Mouse (Mus musculus) midbrain, embryonic 16.5 days (tissue): ENCODE data around the gene Abcb1b. TPM values are rescaled to one million over a fixed set of nuclear protein-coding genes. Genes with fewer than 3 reads are reported as not detected.
"Not testable (repeated sequence)": the region's sequence is repeated elsewhere in the genome, so short reads cannot be mapped to it uniquely, and the experiment has no call there.

Source experiments
- ATAC-seq: fragments of 200-750 bp; cut with Nextera tagmentation; 2 replicates; pipeline ENCODE4 v1.8.0; 2017; ENCODE audit warnings: moderate TSS enrichment
- H3K27ac ChIP-seq: fragments of 300-500 bp; sonication (generic); 2 replicates; pipeline ENCODE4 v1.5.1; 2014; ENCODE audit warnings: mild to moderate bottlenecking, low read length, mixed read lengths
- H3K27me3 ChIP-seq: fragments of 300-500 bp; sonication (generic); 2 replicates; pipeline ENCODE4 v1.6.1; 2014; ENCODE audit warnings: low read depth, low read length, mixed read lengths; ENCODE audit not compliant: control insufficient read depth, insufficient read depth
- H3K36me3 ChIP-seq: fragments of 300-500 bp; sonication (generic); 2 replicates; pipeline ENCODE4 v1.6.1; 2014; ENCODE audit warnings: mild to moderate bottlenecking, low read length, moderate library complexity, mixed read lengths; ENCODE audit not compliant: control insufficient read depth, insufficient read depth
- H3K4me1 ChIP-seq: fragments of 300-500 bp; sonication (generic); 2 replicates; pipeline ENCODE4 v1.6.1; 2014; ENCODE audit warnings: mild to moderate bottlenecking, low read length, mixed read lengths; ENCODE audit not compliant: control insufficient read depth, insufficient read depth
- H3K4me2 ChIP-seq: fragments of 300-500 bp; sonication (generic); 2 replicates; pipeline ENCODE4 v1.6.1; 2014; ENCODE audit warnings: mild to moderate bottlenecking, low read length, mixed read lengths
- H3K4me3 ChIP-seq: fragments of 300-500 bp; sonication (generic); 2 replicates; pipeline ENCODE4 v1.5.1; 2014; ENCODE audit warnings: low read depth, mild to moderate bottlenecking, low read length, moderate library complexity, mixed read lengths
- H3K9ac ChIP-seq: fragments of 300-500 bp; sonication (generic); 2 replicates; pipeline ENCODE4 v1.6.1; 2014; ENCODE audit warnings: low read depth, low read length, mixed read lengths
- H3K9me3 ChIP-seq: fragments of 300-500 bp; sonication (generic); replicated peaks from 2 replicates; pipeline ENCODE4 v1.6.1; 2014; ENCODE audit warnings: mild to moderate bottlenecking, low read length, mixed read lengths; ENCODE audit not compliant: control insufficient read depth, poor library complexity, severe bottlenecking
- WGBS: fragments of 180-500 bp; shearing (Covaris S2); extraction: QIAGEN DNeasy Blood & Tissue Kit; methylation state at CpG from one replicate; pipeline ENCODE4 v1.1.7; 2014; 5-methylcytosine and 5-hydroxymethylcytosine counted together
- polyA plus RNA-seq: library from polyadenylated mRNA; unstranded; fragments of >200 nt; fragmentation: Nextera tagmentation; extraction: Ambion mirVana; gene quantifications from 2 replicates; pipeline ENCODE4 v1.2.1, GENCODE M21; 2015

The Abcb1b gene
- polyA plus RNA-seq, 1 experiment from 2014 or later, result 0.97 TPM

DNA sequence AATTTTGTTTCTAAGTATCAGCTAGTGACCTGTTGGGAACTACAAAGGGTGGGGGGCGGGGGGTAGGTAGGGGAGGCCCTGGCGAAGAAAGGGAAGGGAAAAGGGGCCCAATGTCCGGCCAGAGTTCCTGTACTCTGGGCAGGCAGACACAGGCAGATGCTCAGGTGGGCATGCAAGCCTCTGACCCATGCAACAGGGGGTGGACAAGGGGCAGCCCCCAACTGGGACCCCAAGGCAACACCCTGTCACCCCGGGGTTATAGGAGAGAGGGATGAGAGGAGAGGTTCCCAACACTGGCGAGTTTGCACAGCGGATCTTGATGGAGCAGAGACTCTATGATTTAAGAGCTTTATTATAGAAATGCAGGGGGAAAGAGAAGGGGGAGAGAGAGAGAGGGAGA lies 59.3 kb downstream of the Abcb1b start:
- H3K9me3 ChIP-seq, result no peaks in the 10 kb centered on the region

DNA sequence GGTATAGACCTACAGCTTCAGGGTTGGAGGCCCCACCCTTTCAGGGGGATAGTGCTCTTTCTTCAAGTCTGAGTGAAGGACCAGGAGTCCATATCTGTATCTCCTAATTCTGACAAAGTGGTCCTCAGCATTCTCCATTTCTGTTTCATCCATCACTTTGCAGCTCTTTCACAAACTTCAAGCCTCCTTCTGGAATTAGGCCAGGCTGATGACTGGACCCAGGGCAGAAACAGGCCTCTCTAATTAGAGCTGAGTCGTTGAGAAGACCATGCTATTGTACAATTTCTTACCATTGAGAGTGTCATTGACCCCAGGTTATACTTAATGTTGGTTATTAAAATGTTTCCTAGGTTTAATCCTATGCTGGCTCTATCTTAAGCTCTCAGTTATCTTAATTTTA lies 63.9 kb downstream of the Abcb1b start:
- ATAC-seq, result no peak
- Histone ChIP-seq H3K4me1 (no peaks in the 10 kb centered on the region), H3K4me3 (no peak overlapping the region), H3K27ac (no peak overlapping the region), H3K36me3 (no peaks in the 10 kb centered on the region), H3K4me2 (no peak overlapping the region), H3K27me3 (no peaks in the 10 kb centered on the region), H3K9ac (no peak overlapping the region), H3K9me3 (no peaks in the 10 kb centered on the region)
- 88% methylated on average over 1 of the region's 1 CpGs for WGBS

More for the DNA sequence above, 59.3 kb downstream of the Abcb1b start:
- H3K9ac ChIP-seq, result no peak overlapping the region
- no peaks in the 10 kb centered on the region for H3K27me3 ChIP-seq
- no peak overlapping the region for H3K4me2 ChIP-seq
- 81% methylated on average over 6 of the region's 6 CpGs for whole genome bisulfite sequencing
- no peak overlapping the region for H3K4me3 ChIP-seq
- no peaks in the 10 kb centered on the region for H3K36me3 ChIP-seq
- ATAC-seq, result no peak
- no peak overlapping the region for H3K27ac ChIP-seq
- H3K4me1 ChIP-seq, result no peaks in the 10 kb centered on the region

DNA sequence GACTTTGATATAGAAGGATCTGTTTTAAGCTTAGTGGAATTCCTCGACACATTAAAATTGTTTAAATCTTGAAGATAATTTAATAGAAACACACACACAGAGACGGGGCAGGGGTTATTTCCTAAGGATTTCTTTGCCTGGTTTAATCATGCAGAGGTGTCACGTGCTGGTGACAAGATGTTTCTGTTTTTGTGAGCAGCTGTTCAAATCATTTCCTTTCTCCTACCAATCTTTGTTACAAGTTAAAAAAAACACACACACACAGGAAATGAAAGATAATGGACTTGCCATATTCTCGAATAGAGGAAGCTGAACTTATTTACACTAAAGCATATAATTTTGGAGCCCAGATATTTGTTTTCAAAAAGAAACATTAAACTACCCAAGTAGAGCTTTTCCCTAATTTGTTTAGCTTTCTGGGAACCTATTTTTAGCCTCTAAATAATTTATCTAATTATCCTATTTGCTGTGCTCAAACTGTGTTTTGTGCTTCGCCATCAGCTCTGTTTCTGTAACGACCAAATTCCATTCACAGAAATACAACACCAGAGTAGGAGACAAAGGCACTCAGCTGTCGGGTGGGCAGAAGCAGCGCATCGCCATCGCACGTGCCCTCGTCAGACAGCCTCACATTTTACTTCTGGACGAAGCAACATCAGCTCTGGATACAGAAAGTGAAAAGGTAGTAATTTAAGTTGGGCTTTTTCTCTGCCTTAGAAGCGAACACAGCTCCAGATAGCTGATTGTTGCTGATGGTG lies 65.8 kb downstream of the Abcb1b start:
- Histone ChIP-seq H3K4me3 (no peak overlapping the region), H3K27me3 (no peaks in the 10 kb centered on the region), H3K4me1 (no peaks in the 10 kb centered on the region), H3K36me3 (no peaks in the 10 kb centered on the region), H3K4me2 (no peak overlapping the region), H3K9ac (no peak overlapping the region), H3K9me3 (no peaks in the 10 kb centered on the region), H3K27ac (no peak overlapping the region)
- ATAC-seq, result no peak
- WGBS, result 45% methylated on average over 14 of the region's 14 CpGs

DNA sequence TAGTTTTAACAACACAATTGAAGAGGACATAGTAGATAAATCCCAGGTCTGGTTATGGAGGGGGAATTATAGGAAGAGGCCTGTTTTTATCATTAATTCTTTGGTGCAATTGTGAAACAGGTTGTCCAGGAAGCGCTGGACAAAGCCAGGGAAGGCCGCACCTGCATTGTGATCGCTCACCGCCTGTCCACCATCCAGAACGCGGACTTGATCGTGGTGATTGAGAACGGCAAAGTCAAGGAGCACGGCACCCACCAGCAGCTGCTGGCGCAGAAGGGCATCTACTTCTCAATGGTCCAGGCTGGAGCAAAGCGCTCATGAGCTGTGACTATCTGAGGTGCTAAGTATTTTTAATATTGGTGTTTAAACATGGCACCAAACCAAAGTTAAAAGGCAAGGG lies 67.7 kb downstream of the Abcb1b start:
- 97% methylated on average over 11 of the region's 11 CpGs for WGBS
- not testable (repeated sequence) for H3K4me1 ChIP-seq, H3K9me3 ChIP-seq, H3K4me3 ChIP-seq, H3K27me3 ChIP-seq, H3K27ac ChIP-seq, H3K4me2 ChIP-seq, H3K36me3 ChIP-seq, H3K9ac ChIP-seq, ATAC-seq

DNA sequence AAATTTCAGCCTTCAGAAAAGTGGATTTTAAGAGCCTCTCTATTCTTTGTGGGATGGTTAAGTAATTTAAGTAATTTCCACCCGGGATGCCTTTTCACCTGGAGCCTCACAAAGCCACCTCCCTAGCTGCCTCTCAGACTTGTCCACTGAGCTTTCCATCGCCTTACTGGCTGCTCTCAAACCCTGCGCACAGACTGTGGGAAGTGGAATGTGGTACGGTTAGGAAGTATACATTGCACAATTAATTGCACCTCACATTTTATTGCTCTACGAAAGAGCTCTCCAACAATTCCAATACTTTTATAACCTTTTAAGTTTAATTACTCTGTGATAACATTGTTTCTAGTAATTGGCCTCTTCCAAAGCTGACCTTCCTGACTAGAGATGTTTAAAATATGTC lies 68.4 kb downstream of the Abcb1b start:
- Histone ChIP-seq H3K4me2 (no peak overlapping the region), H3K27me3 (no peaks in the 10 kb centered on the region), H3K36me3 (no peaks in the 10 kb centered on the region), H3K27ac (no peak overlapping the region), H3K4me1 (no peaks in the 10 kb centered on the region), H3K9me3 (no peaks in the 10 kb centered on the region), H3K4me3 (no peak overlapping the region), H3K9ac (no peak overlapping the region)
- no peak for ATAC-seq
- 91% methylated on average over 5 of the region's 5 CpGs for WGBS

DNA sequence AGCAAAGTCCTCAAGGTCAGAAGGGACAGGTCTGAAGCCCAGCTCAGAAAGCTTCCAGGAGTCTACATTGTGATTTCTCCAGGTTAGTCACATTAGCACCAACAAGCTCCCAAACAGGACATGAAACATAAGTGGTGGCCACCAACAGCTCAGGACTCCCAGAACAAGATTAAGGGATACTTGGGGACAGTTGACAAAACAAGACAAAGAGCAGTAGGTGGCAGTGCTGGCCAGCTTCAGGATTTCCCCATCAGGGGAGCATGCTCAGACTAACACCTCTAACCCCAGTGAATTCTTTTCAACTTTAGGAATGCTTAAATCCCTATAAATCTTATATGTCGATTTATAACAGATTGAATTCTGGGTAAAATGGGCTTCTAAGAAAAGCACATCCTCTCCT lies 70.1 kb downstream of the Abcb1b start:
- 3% methylated on average over 1 of the region's 1 CpGs for WGBS
- H3K4me3 ChIP-seq, result no peak overlapping the region
- ATAC-seq, result no peak; the same call in 1 of the 2 replicates

DNA sequence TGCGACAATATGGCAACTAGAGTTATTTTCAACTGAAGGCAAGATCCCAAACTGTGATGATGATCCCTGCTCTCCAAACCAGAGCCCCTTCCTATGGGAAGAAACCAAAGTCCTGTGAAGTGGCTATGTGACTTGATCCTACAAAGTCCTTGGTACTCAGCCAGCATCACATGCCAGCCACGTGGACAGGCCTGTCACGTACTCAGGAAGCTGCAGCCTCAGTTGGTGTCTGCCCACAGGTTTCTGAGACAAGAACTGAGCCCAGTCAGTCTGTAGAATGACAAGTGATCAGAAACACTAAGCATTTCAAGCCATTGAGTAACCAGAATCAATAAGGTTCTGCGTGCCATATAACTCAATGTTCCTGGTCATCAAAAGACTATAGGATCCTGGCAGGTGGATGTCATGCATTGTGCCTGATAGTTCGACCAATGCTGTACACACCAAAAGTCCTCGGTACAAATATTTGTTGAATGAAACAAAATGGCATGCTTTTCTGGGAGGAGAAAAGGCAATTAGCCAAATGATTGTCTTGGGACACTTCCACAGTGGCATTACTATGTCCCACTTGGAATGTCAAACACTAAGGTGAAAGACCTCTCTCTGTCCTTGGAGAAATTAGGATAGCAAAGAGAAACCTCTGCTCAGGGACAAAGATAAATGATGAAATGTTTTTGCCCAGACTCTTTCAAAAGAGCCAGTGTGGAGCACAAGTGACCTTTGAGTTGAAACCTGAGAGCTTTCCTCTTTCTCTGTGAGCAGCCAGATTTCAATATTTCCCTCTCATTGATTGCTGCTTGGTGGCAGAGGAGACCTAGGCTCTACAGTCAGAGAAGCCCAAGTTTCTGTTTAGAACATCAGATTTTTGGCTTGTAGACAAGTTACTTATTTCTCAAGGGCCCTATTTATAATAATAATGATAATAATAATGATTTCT lies 75.3 kb downstream of the Abcb1b start:
- no peak overlapping the region for H3K27ac ChIP-seq
- no peak for ATAC-seq
- no peaks in the 10 kb centered on the region for H3K4me1 ChIP-seq
- WGBS, result 92% methylated on average over 6 of the region's 6 CpGs
- H3K9ac ChIP-seq, result no peak overlapping the region
- H3K4me3 ChIP-seq, result no peak overlapping the region
- no peaks in the 10 kb centered on the region for H3K27me3 ChIP-seq
- H3K4me2 ChIP-seq, result no peak overlapping the region
- no peaks in the 10 kb centered on the region for H3K36me3 ChIP-seq
- H3K9me3 ChIP-seq, result no peaks in the 10 kb centered on the region

More for the DNA sequence above, 70.1 kb downstream of the Abcb1b start:
- H3K9ac ChIP-seq, result no peak overlapping the region
- H3K4me1 ChIP-seq, result no peaks in the 10 kb centered on the region
- no peaks in the 10 kb centered on the region for H3K36me3 ChIP-seq
- H3K27ac ChIP-seq, result no peak overlapping the region
- H3K27me3 ChIP-seq, result no peaks in the 10 kb centered on the region
- no peak overlapping the region for H3K4me2 ChIP-seq
- no peaks in the 10 kb centered on the region for H3K9me3 ChIP-seq

DNA sequence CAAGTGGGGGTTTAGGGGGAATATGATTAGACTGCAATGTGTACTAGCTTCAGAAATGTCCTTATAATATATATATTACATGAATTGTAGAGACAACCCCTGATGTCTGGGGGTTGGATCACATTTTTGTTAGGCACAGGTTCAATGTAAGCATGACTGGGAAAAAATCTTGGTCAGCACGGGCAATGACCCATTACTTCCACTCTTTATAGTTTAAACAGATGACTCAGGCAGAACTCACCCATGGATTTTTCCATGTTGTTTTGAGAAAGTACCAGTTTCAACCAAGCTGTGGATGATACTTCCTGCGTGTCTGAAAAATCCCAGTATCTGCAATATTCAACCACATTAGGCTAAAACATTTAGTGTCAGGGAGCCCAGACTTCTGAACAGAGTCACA lies 79.1 kb downstream of the Abcb1b start:
- no peaks in the 10 kb centered on the region for H3K9me3 ChIP-seq
- no peak overlapping the region for H3K4me3 ChIP-seq
- no peak overlapping the region for H3K27ac ChIP-seq
- no peaks in the 10 kb centered on the region for H3K36me3 ChIP-seq
- no peak overlapping the region for H3K9ac ChIP-seq
- 90% methylated on average over 2 of the region's 2 CpGs for WGBS
- no peaks in the 10 kb centered on the region for H3K4me1 ChIP-seq
- H3K4me2 ChIP-seq, result no peak overlapping the region
- ATAC-seq, result no peak
- H3K27me3 ChIP-seq, result no peaks in the 10 kb centered on the region

DNA sequence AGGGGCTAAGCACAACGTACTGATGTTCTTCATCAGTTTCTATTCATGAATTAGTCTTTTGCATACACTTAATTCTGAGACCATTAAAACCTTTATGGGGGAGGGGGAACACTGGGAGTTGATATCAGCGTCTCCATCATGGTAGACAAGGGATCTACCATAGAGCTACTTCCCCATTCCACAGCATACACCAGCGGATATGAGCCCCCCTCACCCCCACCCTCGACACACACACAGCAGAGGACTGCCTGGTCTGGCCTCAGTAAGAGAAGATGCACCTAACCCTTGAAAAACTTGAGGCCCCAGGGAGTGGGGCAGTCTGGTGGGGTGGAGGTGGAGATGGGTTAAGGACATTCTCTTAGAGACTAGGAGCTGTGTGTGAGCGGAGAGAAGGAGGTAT lies 79.9 kb downstream of the Abcb1b start:
- no peak overlapping the region for H3K27ac ChIP-seq
- no peaks in the 10 kb centered on the region for H3K36me3 ChIP-seq
- H3K4me3 ChIP-seq, result no peak overlapping the region
- H3K27me3 ChIP-seq, result no peaks in the 10 kb centered on the region
- H3K9me3 ChIP-seq, result no peaks in the 10 kb centered on the region
- no peak for ATAC-seq
- H3K4me2 ChIP-seq, result no peak overlapping the region
- H3K9ac ChIP-seq, result no peak overlapping the region
- H3K4me1 ChIP-seq, result no peaks in the 10 kb centered on the region
- 76% methylated on average over 5 of the region's 5 CpGs for WGBS
